Mouse (Mus musculus) C2C12 (cell line): ENCODE data around the gene Fcf1.

ENCODE experiments used
- CEBPB ChIP-seq: IDR thresholded peaks from one replicate; pipeline ENCODE4 v1.6.1; 2011; ENCODE audit warnings: low read depth, mild to moderate bottlenecking, control low read depth, moderate library complexity
- CTCF ChIP-seq: IDR thresholded peaks from one replicate; pipeline ENCODE4 v1.5.1; 2011; ENCODE audit not compliant: control insufficient read depth, insufficient read depth, insufficient read length
- FOSL1 ChIP-seq: IDR thresholded peaks from one replicate; pipeline ENCODE4 v1.8.0; 2011; ENCODE audit warnings: mild to moderate bottlenecking, low read length; ENCODE audit not compliant: poor library complexity, insufficient read depth, severe bottlenecking
- MAX ChIP-seq: IDR thresholded peaks from one replicate; pipeline ENCODE4 v1.6.1; 2011; ENCODE audit warnings: mild to moderate bottlenecking, control low read depth
- MYOD1 ChIP-seq: IDR thresholded peaks from one replicate; pipeline ENCODE4 v1.6.1; 2011; ENCODE audit warnings: low read depth; ENCODE audit not compliant: control insufficient read depth, insufficient read length
- MYOG ChIP-seq: IDR thresholded peaks from one replicate; pipeline ENCODE4 v1.6.1; 2011; ENCODE audit not compliant: control insufficient read depth, insufficient read length; ENCODE audit errors: extremely low read depth
- USF1 ChIP-seq: IDR thresholded peaks from one replicate; pipeline ENCODE4 v1.6.1; 2011; ENCODE audit warnings: low read depth, mild to moderate bottlenecking, control low read depth, moderate library complexity

DNA sequence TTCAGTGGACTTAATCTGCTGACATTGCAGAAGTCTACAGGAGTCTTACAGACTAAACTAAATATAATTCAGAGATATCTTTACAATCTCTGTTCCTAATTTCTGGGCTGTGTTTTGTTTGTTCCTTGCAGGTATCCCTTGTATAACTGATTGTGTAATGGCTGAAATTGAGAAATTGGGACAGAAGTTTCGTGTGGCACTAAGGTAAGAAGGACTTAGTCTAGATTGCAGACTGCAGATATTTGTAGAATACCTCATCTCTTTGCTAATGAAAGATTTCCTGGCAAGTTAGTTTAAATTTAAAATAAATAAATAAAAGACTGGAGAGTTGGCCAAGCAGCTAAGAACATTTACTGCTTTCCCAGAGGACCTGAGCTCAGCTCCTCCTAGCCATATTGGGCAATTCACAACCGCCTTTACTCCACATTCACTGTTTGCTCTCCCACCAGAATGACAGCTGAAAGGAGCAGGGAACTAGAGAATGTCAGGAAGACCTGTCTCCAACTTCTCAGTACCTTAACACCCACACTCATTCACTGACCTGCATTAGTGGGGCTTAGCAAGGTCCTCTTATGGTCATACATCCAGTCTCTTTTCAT, 8.7 kb downstream of the Fcf1 start:
- no peak for TF ChIP-seq CTCF
- no peak for TF ChIP-seq CEBPB
- TF ChIP-seq MYOD1 = no peak
- TF ChIP-seq MYOG = no peak
- no peak for TF ChIP-seq MAX
- TF ChIP-seq USF1 = no peak
- TF ChIP-seq FOSL1 = no peak
